Mouse (Mus musculus) cortical plate, adult 2 months (tissue): ENCODE results near the gene Olfr285.

Source experiments
- CTCF ChIP-seq: fragments of 200-500 bp; IDR thresholded peaks from 2 replicates; pipeline ENCODE4 v1.5.1; 2011; ENCODE audit warnings: mild to moderate bottlenecking, control low read depth, low read length; ENCODE audit not compliant: insufficient read depth; ENCODE audit errors: extremely low read depth
- POLR2A ChIP-seq: fragments of 200-500 bp; IDR thresholded peaks from 2 replicates; pipeline ENCODE4 v1.6.1; 2011; ENCODE audit warnings: mild to moderate bottlenecking, low read length, control low read depth; ENCODE audit not compliant: insufficient read depth; ENCODE audit errors: extremely low read depth

- TF ChIP-seq CTCF (no peak), POLR2A (no peak)
These were observed 23.7 kb upstream of the Olfr285 start, which contains the start of gene Olfr284 for GRCm38 (mm10) chr15:98340887-98341286.
